ENCODE assay signal across 25 mouse cellular contexts in the genomic region with DNA sequence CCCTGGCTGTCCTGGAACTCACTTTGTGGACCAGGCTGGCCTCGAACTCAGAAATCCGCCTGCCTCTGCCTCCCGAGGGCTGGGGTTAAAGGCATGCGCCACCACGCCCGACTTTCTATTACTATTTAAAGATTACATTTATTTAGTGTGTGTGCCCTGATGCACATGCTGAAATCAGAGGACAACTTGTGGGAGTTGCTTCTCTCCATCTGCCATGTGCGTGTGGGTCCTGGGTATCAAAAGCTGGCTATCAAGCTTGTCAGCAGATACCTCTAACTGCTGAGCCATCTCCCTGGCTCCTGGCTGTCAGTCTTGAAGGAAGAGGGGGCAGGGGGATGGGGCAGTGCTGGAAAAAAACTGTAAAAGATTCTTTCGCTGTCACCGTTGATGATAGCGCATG. TPM values are rescaled to one million over a fixed set of nuclear protein-coding genes. Genes with fewer than 3 reads are reported as not detected.
"Had no signal": no experiment of that assay in that cellular context is flagged by ENCODE, and none has a peak within 500 bp of the region (broad histone marks: within the 10 kb centered on the region; RNA-seq: fewer than 3 reads in every experiment).

No protein-coding gene starts in this region.

- DNase-seq: gastrocnemius, adult 2 months; gastrocnemius, postnatal 10 days; gastrocnemius, postnatal 25 days; heart, adult 18-20 months; heart, postnatal 10 days; heart, postnatal 4 days; kidney, adult 18-20 months; kidney, adult 8-10 months; kidney, postnatal 10 days; kidney, postnatal 25 days; kidney, postnatal 4 days; liver had no signal

- H3K9ac ChIP-seq: heart, embryonic 12.5 days; hindbrain, embryonic 12.5 days; hindbrain, embryonic 14.5 days; intestine, embryonic 15.5 days; limb, embryonic 12.5 days had no signal

- H3K27ac ChIP-seq: gastrocnemius, adult 2 months; heart, embryonic 10.5 days; hindbrain, embryonic 10.5 days; hindbrain, embryonic 12.5 days; hindbrain, embryonic 14.5 days; intestine, embryonic 15.5 days; left cerebral cortex, adult 2 months; limb, embryonic 10.5 days; limb, embryonic 12.5 days had no signal

- H3K4me2 ChIP-seq: heart, embryonic 12.5 days; hindbrain, embryonic 12.5 days; hindbrain, embryonic 14.5 days; intestine, embryonic 15.5 days; limb, embryonic 12.5 days; liver, embryonic 11.5 days had no signal

- H3K36me3 ChIP-seq: heart, embryonic 10.5 days; heart, embryonic 12.5 days; hindbrain, embryonic 10.5 days; hindbrain, embryonic 12.5 days; intestine, embryonic 15.5 days; limb, embryonic 10.5 days; limb, embryonic 12.5 days had no signal

- H3K4me3 ChIP-seq: gastrocnemius, adult 2 months; heart, embryonic 10.5 days; heart, embryonic 12.5 days; hindbrain, embryonic 10.5 days; hindbrain, embryonic 12.5 days; intestine, embryonic 15.5 days; left cerebral cortex, adult 2 months; limb, embryonic 10.5 days; limb, embryonic 12.5 days had no signal

- H3K9me3 ChIP-seq: heart, embryonic 10.5 days; heart, embryonic 12.5 days; hindbrain, embryonic 10.5 days; hindbrain, embryonic 12.5 days; intestine, embryonic 15.5 days; limb, embryonic 10.5 days; limb, embryonic 12.5 days had no signal

- H3K27me3 ChIP-seq: heart, embryonic 12.5 days; hindbrain, embryonic 12.5 days; intestine, embryonic 15.5 days; limb, embryonic 12.5 days had no signal

- H3K4me1 ChIP-seq: heart, embryonic 10.5 days; heart, embryonic 12.5 days; hindbrain, embryonic 12.5 days; intestine, embryonic 15.5 days; limb, embryonic 12.5 days had no signal

- ATAC-seq: hindbrain, embryonic 16.5 days; inflammation-experienced regulatory T-cells, adult 6 months; intestine, embryonic 15.5 days; intestine, postnatal 0 days had no signal

RNA-seq across cellular contexts. Expression of a gene that starts 11.4 kb away (rescaled TPM):
- polyA plus RNA-seq: limb, embryonic 10.5 days; limb, embryonic 12.5 days; liver, embryonic 11.5 days had no signal
